8 mouse cellular contexts compared by ENCODE assay signal in genomic region chr4:151288893-151289585, GRCm38 (mm10).
A peak's percentile ranks its signal among the peaks of the same experiment; 100 is the strongest.
DNase-seq lines count a peak whose midpoint lies in the region; ATAC-seq and TF ChIP-seq lines count a peak whose summit lies in the region.

No protein-coding gene starts in this region.

- TF ChIP-seq EP300 in liver, postnatal 0 days (IDR thresholded peaks at IDR 0.05; ENCODE audit: low read depth), result no peak

- H3K36me3 ChIP-seq in liver, postnatal 0 days (replicated peaks; ENCODE audit: insufficient read depth, low read length), result no peaks in the 10 kb centered on the region
- H3K36me3 ChIP-seq in liver, embryonic 11.5 days (ENCODE audit: control insufficient read depth, insufficient read depth, low read length), result no peaks in the 10 kb centered on the region
- no peaks in the 10 kb centered on the region for H3K36me3 ChIP-seq in forebrain, embryonic 12.5 days (replicated peaks)

- no peaks in the 10 kb centered on the region for H3K27me3 ChIP-seq in liver, postnatal 0 days (ENCODE audit: insufficient read depth, low read length)
- H3K27me3 ChIP-seq in liver, embryonic 11.5 days (replicated peaks; ENCODE audit: control insufficient read depth, insufficient read depth, low read length), result no peaks in the 10 kb centered on the region
- no peaks in the 10 kb centered on the region for H3K27me3 ChIP-seq in cerebellum, adult 2 months (ENCODE audit: control insufficient read depth, insufficient read depth, low read length)
- H3K27me3 ChIP-seq in forebrain, embryonic 12.5 days, result peaks cover 45% of the 10 kb centered on the region

- DNase-seq in liver, postnatal 0 days, result peak; percentile 26
- DNase-seq in liver, embryonic 11.5 days (ENCODE audit: low spot score), result no peak
- DNase-seq in adrenal gland, adult 2 months, result peak; percentile 25
- DNase-seq in forelimb bud, embryonic 11.5 days (ENCODE audit: low read depth, low spot score), result peak; percentile 73
- DNase-seq in mesoderm, embryonic 11.5 days (ENCODE audit: low read depth, low spot score), result peak; percentile 67
- DNase-seq in cerebellum, adult 2 months, result no peak
- no peak for DNase-seq in c-Kit-positive CD71-positive TER-119-positive erythroid progenitor cells, embryonic 14.5 days (ENCODE audit: low spot score)

- H3K9ac ChIP-seq in liver, postnatal 0 days (replicated peaks), result no peak overlapping the region
- H3K9ac ChIP-seq in liver, embryonic 11.5 days (ENCODE audit: low read depth, low read length), result no peak overlapping the region
- H3K9ac ChIP-seq in forebrain, embryonic 12.5 days, result no peak overlapping the region

- 54% methylated on average over 6 of the region's 6 CpGs for WGBS in liver, postnatal 0 days (ENCODE audit: insufficient replicate concordance)
- 49% methylated on average over 6 of the region's 6 CpGs for WGBS in liver, embryonic 11.5 days
- 79% methylated on average over 6 of the region's 6 CpGs for WGBS in cerebellum, adult 2 months
- WGBS in forebrain, embryonic 12.5 days, result 64% methylated on average over 6 of the region's 6 CpGs

- no peak for TF ChIP-seq CTCF in liver, postnatal 0 days (IDR thresholded peaks at IDR 0.05; ENCODE audit: low read depth)
- no peak for TF ChIP-seq CTCF in cerebellum, adult 2 months (IDR thresholded peaks at IDR 0.05; ENCODE audit: borderline replicate concordance, insufficient read depth, low read depth, low read length)

- ATAC-seq in liver, postnatal 0 days, result no peak
- ATAC-seq in liver, embryonic 11.5 days (replicated peaks; ENCODE audit: low FRiP score), result no peak
- ATAC-seq in forebrain, embryonic 12.5 days (ENCODE audit: low FRiP score), result no peak

- H3K27ac ChIP-seq in liver, postnatal 0 days (ENCODE audit: low read depth), result no peak overlapping the region
- no peak overlapping the region for H3K27ac ChIP-seq in liver, embryonic 11.5 days (ENCODE audit: low read depth, low read length)
- H3K27ac ChIP-seq in cerebellum, adult 2 months (ENCODE audit: insufficient read depth, low read length), result no peak overlapping the region
- no peak overlapping the region for H3K27ac ChIP-seq in forebrain, embryonic 12.5 days

- H3K9me3 ChIP-seq in liver, postnatal 0 days (ENCODE audit: low read length), result no peaks in the 10 kb centered on the region
- no peaks in the 10 kb centered on the region for H3K9me3 ChIP-seq in liver, embryonic 11.5 days (ENCODE audit: control insufficient read depth, low read length)
- no peaks in the 10 kb centered on the region for H3K9me3 ChIP-seq in forebrain, embryonic 12.5 days

- no peaks in the 10 kb centered on the region for H3K4me1 ChIP-seq in liver, postnatal 0 days (ENCODE audit: insufficient read depth)
- no peaks in the 10 kb centered on the region for H3K4me1 ChIP-seq in liver, embryonic 11.5 days (replicated peaks; ENCODE audit: control insufficient read depth, insufficient read depth, low read length)
- H3K4me1 ChIP-seq in cerebellum, adult 2 months (ENCODE audit: control insufficient read depth, insufficient read depth, low read length), result peaks cover 20% of the 10 kb centered on the region
- peaks cover 10% of the 10 kb centered on the region for H3K4me1 ChIP-seq in forebrain, embryonic 12.5 days

- H3K4me3 ChIP-seq in liver, postnatal 0 days (ENCODE audit: low read depth, low read length), result no peak overlapping the region
- no peak overlapping the region for H3K4me3 ChIP-seq in liver, embryonic 11.5 days (ENCODE audit: low read depth, low read length)
- H3K4me3 ChIP-seq in cerebellum, adult 2 months (replicated peaks; ENCODE audit: insufficient read depth, low read depth, low read length), result no peak overlapping the region
- no peak overlapping the region for H3K4me3 ChIP-seq in forebrain, embryonic 12.5 days (replicated peaks)

- H3K4me2 ChIP-seq in liver, postnatal 0 days (ENCODE audit: low read depth, low read length), result no peak overlapping the region
- H3K4me2 ChIP-seq in liver, embryonic 11.5 days, result no peak overlapping the region
- no peak overlapping the region for H3K4me2 ChIP-seq in forebrain, embryonic 12.5 days

- no peak for TF ChIP-seq POLR2A in cerebellum, adult 2 months (IDR thresholded peaks at IDR 0.05; ENCODE audit: borderline replicate concordance, insufficient read depth, low read length)

Comparison
In these comparisons a context has a peak if more than half of its experiments do, and no peak if none do; other contexts are left out.
1. DNase-seq: peak in liver, postnatal 0 days (single experiment), adrenal gland, adult 2 months (single experiment), forelimb bud, embryonic 11.5 days (single experiment) and mesoderm, embryonic 11.5 days (single experiment); none in liver, embryonic 11.5 days (single experiment), cerebellum, adult 2 months (0 of 2) and c-Kit-positive CD71-positive TER-119-positive erythroid progenitor cells, embryonic 14.5 days (single experiment).